Mouse (Mus musculus): ENCODE data around the gene Fam229a. TPM values are rescaled to one million over a fixed set of nuclear protein-coding genes. Genes with fewer than 3 reads are reported as not detected.

Fam229a gene
- 0.47 TPM in 1 of 2 replicates, not detected in the other for polyA plus RNA-seq (2014; fragmentation: Nextera tagmentation; extraction: Ambion mirVana)

DNA sequence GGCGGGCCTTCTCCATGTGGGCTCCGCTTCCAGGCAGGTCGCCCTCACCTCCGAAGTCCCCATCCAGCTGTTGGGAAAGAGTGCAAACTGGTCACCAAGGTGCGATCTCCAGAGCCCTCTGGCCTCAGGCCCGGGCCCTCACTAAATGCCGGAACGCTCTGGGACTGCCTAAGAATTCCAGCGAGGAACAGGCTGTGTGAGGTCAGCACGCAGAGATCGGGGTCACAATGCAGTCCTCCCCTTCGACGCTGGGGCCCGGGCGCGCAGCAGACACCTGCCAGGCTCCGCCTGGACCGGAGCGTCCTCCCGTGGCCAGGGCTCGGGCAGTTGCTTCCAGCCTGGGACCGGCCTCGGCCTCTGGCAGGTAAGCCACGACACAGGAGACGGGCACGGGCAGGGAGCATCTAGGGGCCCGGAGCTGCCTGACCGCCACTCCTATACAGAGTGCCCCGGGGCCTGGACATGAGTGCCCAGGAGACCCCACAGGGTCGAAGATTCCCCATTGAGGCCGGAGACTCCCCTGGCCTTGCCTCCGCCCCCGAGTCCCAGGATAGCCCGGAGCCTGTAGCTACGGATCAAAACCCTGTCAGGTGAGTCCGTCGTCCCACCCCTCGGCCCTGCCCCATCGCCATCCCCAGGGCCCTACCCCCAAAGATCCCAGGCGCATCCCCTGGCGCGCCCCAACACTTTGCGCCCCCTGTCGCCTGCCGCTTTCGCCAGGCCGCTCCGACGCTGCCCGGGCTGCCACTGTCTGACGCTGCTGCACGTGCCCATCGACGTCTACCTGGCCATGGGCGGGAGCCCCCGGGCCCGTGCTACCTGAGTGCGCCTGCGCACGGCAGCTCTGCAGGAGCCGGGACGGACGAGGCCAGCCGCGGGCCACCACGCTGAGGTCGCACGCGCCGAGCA, at the start of gene Fam229a, which contains the start of gene Tssk3:
Gene Fam229a (plus strand): TSS at position 219 of the 909 bp plus-strand sequence.
Gene Tssk3 (minus strand): TSS at position 51 of the 909 bp plus-strand sequence.
- H3K27me3 ChIP-seq (replicated peaks; ENCODE audit: control insufficient read depth, insufficient read depth, low read length) = peaks cover 24% of the 10 kb centered on the region
- peak; percentile 63 for DNase-seq (ENCODE audit: low spot score)
- 5% methylated on average over 70 of the region's 70 CpGs for WGBS
- H3K4me3 ChIP-seq (ENCODE audit: low read depth, low read length) = peak within 1 kb of the TSS; percentile 22
- no peaks in the 10 kb centered on the region for H3K9me3 ChIP-seq (ENCODE audit: control insufficient read depth, low read length)
- peaks cover 31% of the 10 kb centered on the region for H3K36me3 ChIP-seq (ENCODE audit: control insufficient read depth, insufficient read depth, low read length)
- H3K4me1 ChIP-seq (replicated peaks; ENCODE audit: control insufficient read depth, insufficient read depth, low read length) = peaks cover 8% of the 10 kb centered on the region
- no peak within 1 kb of the TSS for H3K27ac ChIP-seq (ENCODE audit: low read depth)
- 0 out of 2 replicates have a peak within 1 kb of the TSS, but pooled peaks have one; percentile 6 for H3K9ac ChIP-seq (ENCODE audit: low read length)
- H3K4me2 ChIP-seq (ENCODE audit: low read length) = peak within 1 kb of the TSS; percentile 54
- peak; percentile 56 for ATAC-seq (replicated peaks; ENCODE audit: low FRiP score, low TSS enrichment, low read depth)

DNA sequence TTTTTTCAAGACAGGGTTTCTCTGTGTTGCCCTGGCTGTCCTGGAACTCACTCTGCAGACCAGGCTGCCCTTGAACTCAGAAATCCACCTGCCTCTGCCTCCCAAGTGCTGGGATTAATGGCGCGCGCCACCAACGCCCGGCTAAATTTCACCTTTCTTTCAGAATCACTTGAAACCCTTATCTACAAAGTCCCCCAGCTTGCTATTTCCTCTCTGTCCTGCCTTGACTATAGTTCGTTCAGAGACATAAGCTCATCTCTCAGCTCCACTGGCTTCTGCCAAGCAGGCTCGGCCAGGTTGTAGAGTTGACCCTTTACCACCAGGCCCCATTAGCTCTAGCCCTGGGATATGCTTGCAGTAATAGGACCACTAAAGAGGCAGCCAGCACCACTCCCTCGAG, 43.6 kb upstream of the Fam229a start:
- Histone ChIP-seq H3K9ac (ENCODE audit: low read length) (no peak overlapping the region), H3K4me3 (ENCODE audit: low read depth, low read length) (no peak overlapping the region), H3K9me3 (ENCODE audit: control insufficient read depth, low read length) (no peaks in the 10 kb centered on the region), H3K27ac (ENCODE audit: low read depth) (no peak overlapping the region), H3K4me2 (ENCODE audit: low read length) (no peak overlapping the region), H3K36me3 (ENCODE audit: control insufficient read depth, insufficient read depth, low read length) (no peaks in the 10 kb centered on the region), H3K27me3 (replicated peaks; ENCODE audit: control insufficient read depth, insufficient read depth, low read length) (0 out of 2 replicates have a peak, but pooled peaks cover 7% of the 10 kb centered on the region), H3K4me1 (replicated peaks; ENCODE audit: control insufficient read depth, insufficient read depth, low read length) (no peaks in the 10 kb centered on the region)
- ATAC-seq (replicated peaks; ENCODE audit: low FRiP score, low TSS enrichment, low read depth) = no peak
- no peak for DNase-seq (ENCODE audit: low spot score)
- 80% methylated on average over 8 of the region's 8 CpGs for WGBS

DNA sequence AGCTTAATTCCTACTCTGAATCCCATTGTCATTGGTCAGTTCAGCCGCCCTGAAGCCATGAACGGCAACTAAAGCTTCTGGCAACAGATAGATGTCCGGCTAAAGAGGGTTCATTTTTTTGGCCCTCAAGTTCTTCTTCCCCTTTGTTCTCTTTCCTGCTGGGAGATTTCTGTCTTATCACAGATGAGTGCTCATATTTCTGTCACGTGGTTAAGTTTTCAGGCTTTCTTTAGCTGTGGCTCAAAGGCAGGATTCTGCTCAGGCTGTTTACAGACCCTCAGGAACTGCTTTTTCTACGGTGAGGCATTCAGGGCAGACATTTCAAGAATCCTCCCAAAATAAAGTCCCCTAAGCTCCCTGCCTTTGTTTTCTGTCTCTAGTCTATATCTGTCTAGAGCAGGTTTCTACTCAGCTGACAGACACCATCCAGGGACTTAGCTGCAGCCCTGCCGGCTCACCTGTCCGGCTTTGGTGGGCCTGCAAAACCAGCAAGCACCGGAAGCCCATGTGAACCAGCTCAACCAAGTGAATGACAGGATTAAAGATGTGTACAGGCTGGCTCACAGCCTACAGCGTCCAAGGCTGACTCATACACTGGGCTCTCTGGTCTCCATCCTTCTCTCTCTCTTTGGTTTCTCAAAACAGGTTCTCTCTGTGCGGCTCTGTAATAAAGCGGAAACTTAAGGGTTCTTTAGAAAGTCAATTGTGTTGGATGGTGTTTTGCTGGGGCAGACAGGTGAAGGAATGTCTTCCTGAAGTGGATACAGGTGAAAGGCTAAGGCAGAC, 43.0 kb upstream of the Fam229a start:
- no peak overlapping the region for H3K27ac ChIP-seq (ENCODE audit: low read depth)
- H3K36me3 ChIP-seq (ENCODE audit: control insufficient read depth, insufficient read depth, low read length) = no peaks in the 10 kb centered on the region
- 76% methylated on average over 11 of the region's 11 CpGs for WGBS
- no peak for DNase-seq (ENCODE audit: low spot score)
- no peak overlapping the region for H3K9ac ChIP-seq (ENCODE audit: low read length)
- H3K4me2 ChIP-seq (ENCODE audit: low read length) = no peak overlapping the region
- no peaks in the 10 kb centered on the region for H3K4me1 ChIP-seq (replicated peaks; ENCODE audit: control insufficient read depth, insufficient read depth, low read length)
- ATAC-seq (replicated peaks; ENCODE audit: low FRiP score, low TSS enrichment, low read depth) = no peak
- H3K4me3 ChIP-seq (ENCODE audit: low read depth, low read length) = no peak overlapping the region
- 0 out of 2 replicates have a peak, but pooled peaks cover under 1% of the 10 kb centered on the region for H3K27me3 ChIP-seq (replicated peaks; ENCODE audit: control insufficient read depth, insufficient read depth, low read length)
- H3K9me3 ChIP-seq (ENCODE audit: control insufficient read depth, low read length) = no peaks in the 10 kb centered on the region

DNA sequence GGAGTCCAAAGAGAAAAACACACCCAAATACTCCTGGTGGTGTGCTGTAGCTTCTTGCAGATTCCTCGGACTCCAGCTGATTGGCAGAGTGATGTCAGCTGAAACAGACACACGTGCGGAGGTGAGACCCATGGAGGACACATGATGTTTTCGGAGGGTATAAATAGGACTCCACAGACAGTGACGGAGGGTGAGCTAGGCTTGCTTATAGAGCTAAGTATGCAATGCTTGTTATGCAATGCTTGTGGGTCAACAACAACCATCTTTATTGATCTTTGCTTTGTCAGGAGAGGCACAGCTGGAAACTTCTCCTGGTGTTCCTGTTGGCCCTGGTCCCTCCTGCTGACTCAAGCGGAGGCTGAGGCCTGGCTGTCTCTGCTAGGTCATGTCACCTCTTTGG, 42.3 kb upstream of the Fam229a start:
- no peak overlapping the region for H3K4me2 ChIP-seq (ENCODE audit: low read length)
- no peak overlapping the region for H3K9ac ChIP-seq (ENCODE audit: low read length)
- H3K27me3 ChIP-seq (replicated peaks; ENCODE audit: control insufficient read depth, insufficient read depth, low read length) = no peaks in the 10 kb centered on the region
- H3K27ac ChIP-seq (ENCODE audit: low read depth) = no peak overlapping the region
- H3K4me1 ChIP-seq (replicated peaks; ENCODE audit: control insufficient read depth, insufficient read depth, low read length) = no peaks in the 10 kb centered on the region
- no peak for ATAC-seq (replicated peaks; ENCODE audit: low FRiP score, low TSS enrichment, low read depth)
- WGBS = 88% methylated on average over 6 of the region's 6 CpGs
- DNase-seq (ENCODE audit: low spot score) = no peak
- no peaks in the 10 kb centered on the region for H3K9me3 ChIP-seq (ENCODE audit: control insufficient read depth, low read length)
- no peak overlapping the region for H3K4me3 ChIP-seq (ENCODE audit: low read depth, low read length)
- no peaks in the 10 kb centered on the region for H3K36me3 ChIP-seq (ENCODE audit: control insufficient read depth, insufficient read depth, low read length)

DNA sequence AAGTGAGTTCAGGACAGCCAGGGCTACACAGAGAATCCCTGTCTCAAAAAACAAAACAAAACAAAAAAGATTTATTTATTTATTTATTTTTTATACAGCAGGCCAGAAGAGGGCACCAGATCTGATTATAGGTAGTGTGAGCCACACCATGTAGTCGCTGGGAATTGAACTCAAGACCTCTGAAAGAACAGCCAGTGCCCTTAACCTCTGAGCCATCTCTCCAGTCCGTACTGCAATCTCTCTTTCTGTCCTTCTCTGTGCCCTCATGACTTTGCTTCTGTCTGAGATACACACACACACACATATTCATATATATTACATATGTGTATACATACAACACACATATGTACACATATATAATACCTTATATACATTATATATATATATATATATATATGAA, 40.1 kb upstream of the Fam229a start:
- Histone ChIP-seq H3K4me1 (replicated peaks; ENCODE audit: control insufficient read depth, insufficient read depth, low read length) (no peaks in the 10 kb centered on the region), H3K27ac (ENCODE audit: low read depth) (no peak overlapping the region), H3K9ac (ENCODE audit: low read length) (no peak overlapping the region), H3K4me2 (ENCODE audit: low read length) (no peak overlapping the region), H3K27me3 (replicated peaks; ENCODE audit: control insufficient read depth, insufficient read depth, low read length) (no peaks in the 10 kb centered on the region), H3K36me3 (ENCODE audit: control insufficient read depth, insufficient read depth, low read length) (no peaks in the 10 kb centered on the region), H3K4me3 (ENCODE audit: low read depth, low read length) (no peak overlapping the region), H3K9me3 (ENCODE audit: control insufficient read depth, low read length) (no peaks in the 10 kb centered on the region)
- DNase-seq (ENCODE audit: low spot score) = no peak
- 88% methylated on average over 2 of the region's 2 CpGs for WGBS
- ATAC-seq (replicated peaks; ENCODE audit: low FRiP score, low TSS enrichment, low read depth) = no peak

DNA sequence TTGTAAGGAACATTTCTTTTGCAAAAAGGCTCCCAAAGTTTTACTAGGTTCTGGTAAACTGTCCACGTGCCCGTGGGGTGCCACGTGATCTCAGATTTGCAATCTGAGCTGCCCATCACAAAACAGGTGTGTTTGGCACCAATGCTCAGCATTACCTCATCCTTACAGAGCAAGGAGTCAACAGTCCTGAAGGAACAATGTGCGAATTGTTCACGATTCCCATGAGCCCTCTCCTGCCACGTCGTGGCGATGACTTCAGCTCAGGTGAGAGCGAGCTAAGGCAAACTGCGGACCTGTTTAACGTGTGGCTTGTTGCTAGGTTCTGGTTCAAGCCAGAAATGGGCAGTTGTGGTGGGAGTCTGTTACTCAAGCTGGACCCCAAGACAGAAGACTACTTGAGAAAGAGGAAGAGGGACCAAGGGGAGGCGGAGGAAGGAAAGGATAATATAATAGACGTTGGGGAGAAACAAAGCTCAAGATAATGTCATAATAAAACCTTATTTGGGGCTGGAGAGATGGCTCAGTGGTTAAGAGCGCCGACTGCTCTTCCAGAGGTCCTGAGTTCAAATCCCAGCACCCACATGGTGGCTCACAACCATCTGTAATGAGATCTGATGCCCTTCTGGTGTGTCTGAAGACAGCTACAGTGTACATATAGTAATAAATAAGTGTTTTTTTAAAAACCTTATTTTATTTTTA, 39.4 kb upstream of the Fam229a start:
- no peak overlapping the region for H3K4me3 ChIP-seq (ENCODE audit: low read depth, low read length)
- no peak overlapping the region for H3K9ac ChIP-seq (ENCODE audit: low read length)
- no peak for ATAC-seq (replicated peaks; ENCODE audit: low FRiP score, low TSS enrichment, low read depth)
- H3K9me3 ChIP-seq (ENCODE audit: control insufficient read depth, low read length) = no peaks in the 10 kb centered on the region
- no peaks in the 10 kb centered on the region for H3K4me1 ChIP-seq (replicated peaks; ENCODE audit: control insufficient read depth, insufficient read depth, low read length)
- no peak overlapping the region for H3K4me2 ChIP-seq (ENCODE audit: low read length)
- no peak overlapping the region for H3K27ac ChIP-seq (ENCODE audit: low read depth)
- H3K27me3 ChIP-seq (replicated peaks; ENCODE audit: control insufficient read depth, insufficient read depth, low read length) = no peaks in the 10 kb centered on the region
- WGBS = 81% methylated on average over 15 of the region's 15 CpGs
- no peaks in the 10 kb centered on the region for H3K36me3 ChIP-seq (ENCODE audit: control insufficient read depth, insufficient read depth, low read length)
- no peak for DNase-seq (ENCODE audit: low spot score)

DNA sequence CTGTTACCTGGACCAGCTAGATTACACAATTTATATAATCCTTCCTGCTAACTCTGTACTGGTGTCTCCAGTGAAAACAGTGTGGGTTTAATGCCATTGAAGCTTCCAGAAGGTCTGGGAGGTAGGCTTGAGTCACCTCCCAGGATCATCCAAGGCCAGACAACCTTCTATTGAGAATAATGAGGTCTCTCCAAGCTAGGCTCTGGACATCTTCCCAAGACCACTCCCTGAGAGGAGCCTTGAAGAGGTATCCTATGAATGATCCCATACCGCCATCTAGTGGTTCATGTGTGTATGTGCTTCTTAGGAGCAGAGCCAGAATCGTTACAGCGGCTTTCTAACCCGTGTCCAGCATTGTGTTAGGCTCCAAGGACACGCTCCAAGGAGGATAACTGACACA, 35.7 kb upstream of the Fam229a start:
- no peaks in the 10 kb centered on the region for H3K27me3 ChIP-seq (replicated peaks; ENCODE audit: control insufficient read depth, insufficient read depth, low read length)
- WGBS = 4% methylated on average over 5 of the region's 5 CpGs
- peak; percentile 66 for DNase-seq (ENCODE audit: low spot score)
- H3K9me3 ChIP-seq (ENCODE audit: control insufficient read depth, low read length) = no peaks in the 10 kb centered on the region
- no peak overlapping the region for H3K4me2 ChIP-seq (ENCODE audit: low read length)
- H3K4me3 ChIP-seq (ENCODE audit: low read depth, low read length) = no peak overlapping the region
- H3K36me3 ChIP-seq (ENCODE audit: control insufficient read depth, insufficient read depth, low read length) = no peaks in the 10 kb centered on the region
- H3K9ac ChIP-seq (ENCODE audit: low read length) = no peak overlapping the region
- H3K4me1 ChIP-seq (replicated peaks; ENCODE audit: control insufficient read depth, insufficient read depth, low read length) = no peaks in the 10 kb centered on the region
- H3K27ac ChIP-seq (ENCODE audit: low read depth) = no peak overlapping the region
- ATAC-seq (replicated peaks; ENCODE audit: low FRiP score, low TSS enrichment, low read depth) = peak; percentile 64; the same call in 1 of the 2 replicates

DNA sequence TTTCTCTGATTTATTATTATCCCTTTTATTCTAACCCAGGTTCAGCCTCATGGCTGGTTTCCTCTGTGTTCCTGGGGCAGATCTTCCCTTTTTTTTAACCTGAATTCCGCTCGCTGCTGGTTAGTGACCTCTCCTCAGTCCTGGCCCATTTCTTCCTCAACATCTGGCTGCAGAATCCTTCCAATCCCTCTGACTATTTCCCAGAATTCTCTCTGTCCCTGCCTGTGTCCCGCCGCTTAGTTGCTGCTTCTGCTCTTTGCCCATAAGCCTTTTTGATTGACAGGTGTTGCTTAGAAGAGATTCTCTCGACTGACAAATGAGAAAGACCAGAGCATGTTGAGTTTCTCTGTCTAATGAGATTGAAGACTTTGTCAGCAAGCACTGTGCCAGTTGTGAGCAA, 34.9 kb upstream of the Fam229a start:
- Histone ChIP-seq H3K4me3 (ENCODE audit: low read depth, low read length) (no peak overlapping the region), H3K36me3 (ENCODE audit: control insufficient read depth, insufficient read depth, low read length) (no peaks in the 10 kb centered on the region), H3K9ac (ENCODE audit: low read length) (no peak overlapping the region), H3K4me1 (replicated peaks; ENCODE audit: control insufficient read depth, insufficient read depth, low read length) (no peaks in the 10 kb centered on the region), H3K9me3 (ENCODE audit: control insufficient read depth, low read length) (no peaks in the 10 kb centered on the region), H3K4me2 (ENCODE audit: low read length) (no peak overlapping the region), H3K27ac (ENCODE audit: low read depth) (no peak overlapping the region), H3K27me3 (replicated peaks; ENCODE audit: control insufficient read depth, insufficient read depth, low read length) (no peaks in the 10 kb centered on the region)
- no peak for DNase-seq (ENCODE audit: low spot score)
- no peak for ATAC-seq (replicated peaks; ENCODE audit: low FRiP score, low TSS enrichment, low read depth)
- WGBS = 51% methylated on average over 5 of the region's 5 CpGs
